Mouse (Mus musculus) neural tube, embryonic 15.5 days (tissue): ENCODE measurements at regions not wholly inside any gene's neighbourhood (a gene's known extent, or its start where the extent isn't known, plus 50 kb on each side); places are given as distances from the start of the nearest gene placed in this dataset.

Source experiments
- ATAC-seq: fragments of 200-750 bp; cut with Nextera tagmentation; 2 replicates; pipeline ENCODE4 v1.8.0; 2017; ENCODE audit warnings: mild to moderate bottlenecking, moderate TSS enrichment, moderate library complexity; ENCODE audit not compliant: low FRiP score
- H3K27ac ChIP-seq: fragments of 300-500 bp; sonication (generic); replicated peaks from 2 replicates; pipeline ENCODE4 v1.5.1; 2015; ENCODE audit warnings: mild to moderate bottlenecking, inconsistent platforms
- H3K27me3 ChIP-seq: fragments of 300-500 bp; sonication (generic); replicated peaks from 2 replicates; pipeline ENCODE4 v1.6.1; 2015; ENCODE audit warnings: inconsistent platforms
- H3K36me3 ChIP-seq: fragments of 300-500 bp; sonication (generic); 2 replicates; pipeline ENCODE4 v1.6.1; 2015; ENCODE audit warnings: inconsistent platforms
- H3K4me1 ChIP-seq: fragments of 300-500 bp; sonication (generic); 2 replicates; pipeline ENCODE4 v1.6.1; 2015; ENCODE audit warnings: inconsistent platforms
- H3K4me2 ChIP-seq: fragments of 300-500 bp; sonication (generic); 2 replicates; pipeline ENCODE4 v1.6.1; 2015; ENCODE audit warnings: inconsistent platforms, mild to moderate bottlenecking, moderate library complexity
- H3K4me3 ChIP-seq: fragments of 300-500 bp; sonication (generic); replicated peaks from 2 replicates; pipeline ENCODE4 v1.5.1; 2015; ENCODE audit warnings: mild to moderate bottlenecking, inconsistent platforms
- H3K9ac ChIP-seq: fragments of 300-500 bp; sonication (generic); replicated peaks from 2 replicates; pipeline ENCODE4 v1.6.1; 2015; ENCODE audit warnings: mild to moderate bottlenecking, inconsistent platforms
- H3K9me3 ChIP-seq: fragments of 300-500 bp; sonication (generic); replicated peaks from 2 replicates; pipeline ENCODE4 v1.6.1; 2016; ENCODE audit warnings: inconsistent platforms
- WGBS: fragments of 180-500 bp; shearing (Covaris S2); methylation state at CpG from one replicate; pipeline ENCODE4 v1.1.7; 2015; ENCODE audit warnings: mixed read lengths; 5-methylcytosine and 5-hydroxymethylcytosine counted together

DNA sequence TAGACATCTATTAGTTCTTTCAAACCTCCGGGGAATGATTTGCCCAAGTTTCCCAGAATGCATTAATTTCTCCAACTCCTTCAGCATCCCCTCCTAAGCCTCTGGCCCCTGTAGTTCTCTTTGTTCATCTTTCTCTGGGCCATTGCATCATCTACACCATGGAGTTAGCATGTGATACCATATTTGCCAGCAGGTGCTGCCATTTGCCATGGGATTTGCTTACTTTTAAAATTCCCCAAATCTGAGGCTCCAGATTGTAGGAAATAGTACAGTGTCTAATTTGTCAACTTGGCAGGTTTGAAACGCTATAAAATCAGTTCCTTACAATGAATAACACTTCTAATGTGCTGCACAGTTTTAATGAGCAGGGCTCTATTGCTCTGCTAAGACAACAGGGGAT, 98.7 kb upstream of the Gm6657 start:
- no peaks in the 10 kb centered on the region for H3K36me3 ChIP-seq
- no peak overlapping the region for H3K4me3 ChIP-seq
- H3K4me1 ChIP-seq: 0 out of 2 replicates have a peak, but pooled peaks cover 12% of the 10 kb centered on the region
- WGBS: 56% methylated on average over 2 of the region's 2 CpGs
- H3K4me2 ChIP-seq: no peak overlapping the region
- H3K9me3 ChIP-seq: no peaks in the 10 kb centered on the region
- no peak overlapping the region for H3K27ac ChIP-seq
- ATAC-seq: no peak
- no peaks in the 10 kb centered on the region for H3K27me3 ChIP-seq
- no peak overlapping the region for H3K9ac ChIP-seq

DNA sequence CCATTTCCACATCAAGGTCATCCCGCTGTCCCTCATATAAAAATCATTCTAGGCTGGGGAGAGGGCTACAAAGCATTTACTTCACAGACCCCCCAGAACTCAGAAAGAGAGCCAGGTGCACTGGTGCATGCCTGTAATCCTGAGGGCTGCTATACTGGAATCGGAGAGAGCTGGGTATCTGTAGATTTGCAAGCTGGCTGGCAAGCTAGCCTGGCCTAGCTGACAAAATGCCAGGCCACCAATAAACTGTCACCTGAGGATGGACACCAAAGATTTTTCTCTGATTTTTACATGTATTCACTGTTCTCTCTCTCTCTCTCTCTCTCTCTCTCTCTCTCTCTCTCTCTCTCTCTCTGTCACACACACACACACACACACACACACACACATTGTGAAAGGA, 98.1 kb upstream of the Gm6657 start:
- no peak for ATAC-seq
- H3K27me3 ChIP-seq: no peaks in the 10 kb centered on the region
- WGBS: 84% methylated on average over 2 of the region's 2 CpGs
- no peak overlapping the region for H3K4me3 ChIP-seq
- H3K36me3 ChIP-seq: no peaks in the 10 kb centered on the region
- no peak overlapping the region for H3K27ac ChIP-seq
- H3K4me2 ChIP-seq: no peak overlapping the region
- no peaks in the 10 kb centered on the region for H3K9me3 ChIP-seq
- H3K9ac ChIP-seq: no peak overlapping the region
- H3K4me1 ChIP-seq: 0 out of 2 replicates have a peak, but pooled peaks cover 12% of the 10 kb centered on the region

DNA sequence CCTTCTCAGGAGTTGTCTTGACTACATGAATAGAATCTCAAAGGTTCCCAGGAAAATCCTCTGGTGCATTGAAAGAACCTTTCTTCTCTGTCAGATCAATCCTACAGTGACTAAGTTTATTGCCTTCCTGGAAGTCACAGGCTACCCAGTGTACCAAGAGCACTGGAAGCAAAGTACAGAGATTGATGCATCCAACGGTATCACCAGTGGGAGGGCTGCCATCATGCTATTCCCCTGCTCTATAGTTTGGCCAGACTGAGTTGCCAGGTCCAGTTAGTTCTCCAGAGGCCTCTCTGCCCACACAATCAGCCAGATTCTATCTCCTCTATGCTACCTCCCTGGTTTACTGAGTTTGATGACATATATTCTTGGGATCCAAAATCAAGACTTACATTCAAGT, 96.9 kb upstream of the Gm6657 start:
- H3K27ac ChIP-seq: 0 out of 2 replicates have a peak overlapping the region, but pooled peaks have one; percentile 4
- 28% methylated on average over 1 of the region's 1 CpGs for WGBS
- no peaks in the 10 kb centered on the region for H3K36me3 ChIP-seq
- H3K4me2 ChIP-seq: no peak overlapping the region
- 0 out of 2 replicates have a peak, but pooled peaks cover 12% of the 10 kb centered on the region for H3K4me1 ChIP-seq
- H3K27me3 ChIP-seq: no peaks in the 10 kb centered on the region
- no peaks in the 10 kb centered on the region for H3K9me3 ChIP-seq
- H3K9ac ChIP-seq: no peak overlapping the region
- no peak overlapping the region for H3K4me3 ChIP-seq
- peak; percentile 35; the same call in 1 of the 2 replicates for ATAC-seq

DNA sequence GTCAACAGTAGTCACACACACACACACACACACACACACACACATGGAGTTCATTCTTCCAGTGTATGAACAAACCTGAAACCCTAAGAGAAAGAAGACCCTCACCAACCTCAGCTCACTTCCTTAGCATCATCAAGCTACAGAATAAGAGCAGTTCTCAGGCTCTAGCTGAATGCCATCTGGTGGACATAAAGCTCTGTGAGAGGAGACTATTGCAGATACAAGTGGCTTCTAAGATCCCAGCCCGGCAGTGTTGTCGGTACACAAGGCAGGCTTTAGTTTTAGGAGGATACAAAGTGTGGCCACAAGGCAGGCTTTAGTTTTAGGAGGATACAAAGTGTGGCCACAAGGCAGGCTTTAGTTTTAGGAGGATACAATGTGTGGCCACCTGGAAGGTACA, 96.3 kb upstream of the Gm6657 start:
- Histone ChIP-seq H3K9me3 (no peaks in the 10 kb centered on the region), H3K4me2 (no peak overlapping the region), H3K4me3 (no peak overlapping the region), H3K9ac (no peak overlapping the region), H3K36me3 (no peaks in the 10 kb centered on the region), H3K4me1 (0 out of 2 replicates have a peak, but pooled peaks cover 12% of the 10 kb centered on the region), H3K27me3 (no peaks in the 10 kb centered on the region), H3K27ac (0 out of 2 replicates have a peak overlapping the region, but pooled peaks have one; percentile 4)
- 80% methylated on average over 2 of the region's 2 CpGs for WGBS
- ATAC-seq: no peak

DNA sequence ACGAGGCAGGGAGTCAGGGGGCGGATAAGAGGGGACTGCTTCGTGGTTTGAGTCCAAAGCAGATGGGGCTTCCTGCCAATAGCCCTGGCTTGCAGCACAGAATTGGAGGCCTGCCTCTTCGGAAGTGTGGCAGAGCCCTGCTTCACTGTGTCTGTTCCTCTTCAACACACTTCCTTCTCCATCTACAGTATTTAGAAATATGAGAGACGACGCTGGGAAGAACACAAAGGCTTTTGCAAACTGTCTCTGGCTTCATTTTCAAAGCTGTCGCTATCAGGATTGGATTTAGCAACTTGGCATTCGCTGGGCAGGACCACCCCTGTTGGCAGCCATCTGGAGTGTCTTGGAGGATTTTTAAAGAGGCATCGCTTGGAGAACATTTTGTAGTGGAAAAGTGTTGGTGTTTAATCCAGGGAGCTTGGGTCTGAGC, 95.3 kb upstream of the Gm6657 start:
- ATAC-seq: peak; percentile 61; the same call in 1 of the 2 replicates
- H3K4me1 ChIP-seq: 0 out of 2 replicates have a peak, but pooled peaks cover 12% of the 10 kb centered on the region
- no peak overlapping the region for H3K4me3 ChIP-seq
- H3K27me3 ChIP-seq: no peaks in the 10 kb centered on the region
- no peak overlapping the region for H3K4me2 ChIP-seq
- 67% methylated on average over 9 of the region's 9 CpGs for WGBS
- no peaks in the 10 kb centered on the region for H3K36me3 ChIP-seq
- H3K27ac ChIP-seq: peak overlapping the region; percentile 60
- H3K9me3 ChIP-seq: no peaks in the 10 kb centered on the region
- H3K9ac ChIP-seq: no peak overlapping the region

DNA sequence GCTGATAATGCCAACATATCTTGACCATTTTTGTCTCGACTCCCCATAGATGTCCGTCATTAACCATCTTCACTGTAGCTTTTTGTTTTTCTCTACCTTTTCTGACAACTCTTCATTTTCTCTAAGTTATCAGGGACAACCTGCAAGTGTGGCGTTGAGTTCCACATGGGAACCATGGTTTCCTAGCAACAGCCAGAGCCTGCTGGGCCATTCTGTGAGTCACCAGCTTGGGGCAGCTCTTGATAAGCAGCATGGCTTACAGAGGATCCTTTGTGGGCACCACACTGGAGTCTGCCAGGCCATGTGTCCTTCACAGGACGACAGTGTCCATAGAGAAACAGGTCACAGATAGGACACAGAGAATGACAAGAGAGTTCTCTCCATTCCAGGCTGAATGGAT, 94.3 kb upstream of the Gm6657 start:
- Histone ChIP-seq H3K27me3 (no peaks in the 10 kb centered on the region), H3K36me3 (no peaks in the 10 kb centered on the region), H3K4me3 (no peak overlapping the region), H3K9me3 (no peaks in the 10 kb centered on the region), H3K4me1 (0 out of 2 replicates have a peak, but pooled peaks cover 12% of the 10 kb centered on the region), H3K27ac (peak overlapping the region; percentile 60; the same call in 1 of the 2 replicates), H3K4me2 (no peak overlapping the region), H3K9ac (no peak overlapping the region)
- ATAC-seq: no peak
- WGBS: 61% methylated on average over 4 of the region's 4 CpGs

DNA sequence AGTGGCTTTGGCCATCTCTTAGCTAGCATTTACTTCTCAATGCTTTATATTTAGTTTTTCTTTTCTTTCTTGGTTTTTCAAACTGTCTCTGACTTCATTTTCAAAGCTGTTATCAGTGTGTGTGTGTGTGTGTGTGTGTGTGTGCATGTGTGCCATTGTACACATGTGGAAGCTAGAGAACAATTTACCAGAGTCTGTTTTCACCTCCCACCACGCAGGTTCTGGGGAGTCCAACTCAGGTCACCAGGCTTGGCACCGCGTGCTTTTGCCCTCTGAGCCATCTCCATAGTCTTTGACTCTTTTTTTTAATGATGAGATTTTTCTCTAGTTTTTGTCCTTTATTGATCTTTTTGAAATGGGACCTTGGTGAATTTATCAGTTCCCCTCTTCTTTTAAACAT, 93.3 kb upstream of the Gm6657 start:
- no peak for ATAC-seq
- no peak overlapping the region for H3K4me2 ChIP-seq
- H3K4me1 ChIP-seq: 0 out of 2 replicates have a peak, but pooled peaks cover 7% of the 10 kb centered on the region
- no peak overlapping the region for H3K9ac ChIP-seq
- no peaks in the 10 kb centered on the region for H3K27me3 ChIP-seq
- H3K27ac ChIP-seq: no peak overlapping the region
- no peaks in the 10 kb centered on the region for H3K9me3 ChIP-seq
- 91% methylated on average over 3 of the region's 3 CpGs for WGBS
- H3K4me3 ChIP-seq: no peak overlapping the region
- no peaks in the 10 kb centered on the region for H3K36me3 ChIP-seq

DNA sequence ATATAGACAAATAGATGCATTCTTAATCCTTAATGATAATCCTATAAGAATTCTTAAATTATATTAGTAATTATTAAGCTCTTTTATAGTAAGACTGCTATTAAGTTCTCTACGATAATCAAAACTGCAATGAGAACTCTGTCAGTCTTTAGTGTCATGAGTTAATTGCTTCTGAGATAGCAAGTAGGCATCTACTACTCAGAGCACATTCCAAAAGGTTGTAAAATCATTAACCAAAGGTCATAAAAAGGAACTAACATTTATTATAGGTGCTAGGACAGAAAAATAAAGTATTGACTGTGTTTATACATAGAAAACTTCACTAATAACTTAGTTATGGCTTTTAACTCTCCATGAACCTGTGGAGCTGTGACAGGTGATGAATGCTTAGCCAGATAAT, 84.1 kb upstream of the Gm6657 start:
- Histone ChIP-seq H3K4me1 (no peaks in the 10 kb centered on the region), H3K9me3 (no peaks in the 10 kb centered on the region), H3K27ac (no peak overlapping the region), H3K4me3 (no peak overlapping the region), H3K27me3 (no peaks in the 10 kb centered on the region), H3K36me3 (no peaks in the 10 kb centered on the region), H3K9ac (no peak overlapping the region), H3K4me2 (no peak overlapping the region)
- 40% methylated on average over 1 of the region's 1 CpGs for WGBS
- no peak for ATAC-seq

DNA sequence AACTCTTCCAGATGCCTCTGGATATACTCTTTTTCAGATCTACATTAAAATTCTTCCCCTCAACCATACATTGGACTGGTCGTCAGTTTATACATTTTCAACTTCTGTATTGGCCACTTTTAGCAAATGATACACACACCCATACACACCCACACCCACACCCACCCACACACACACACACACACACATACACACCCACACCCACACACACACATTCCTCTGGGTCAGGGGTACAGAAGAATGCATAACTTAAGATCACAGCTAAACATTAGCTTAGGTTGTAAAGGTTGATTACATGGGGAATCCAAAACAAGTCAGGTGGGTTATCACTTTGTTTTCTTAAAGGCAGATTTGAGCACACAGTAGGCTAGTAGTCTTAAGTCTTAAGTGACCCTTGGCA, 75.9 kb upstream of the Gm6657 start:
- H3K36me3 ChIP-seq: no peaks in the 10 kb centered on the region
- H3K9ac ChIP-seq: no peak overlapping the region
- no peaks in the 10 kb centered on the region for H3K27me3 ChIP-seq
- 91% methylated on average over 1 of the region's 1 CpGs for WGBS
- H3K27ac ChIP-seq: no peak overlapping the region
- no peaks in the 10 kb centered on the region for H3K4me1 ChIP-seq
- H3K4me3 ChIP-seq: no peak overlapping the region
- no peak for ATAC-seq
- no peak overlapping the region for H3K4me2 ChIP-seq
- no peaks in the 10 kb centered on the region for H3K9me3 ChIP-seq

DNA sequence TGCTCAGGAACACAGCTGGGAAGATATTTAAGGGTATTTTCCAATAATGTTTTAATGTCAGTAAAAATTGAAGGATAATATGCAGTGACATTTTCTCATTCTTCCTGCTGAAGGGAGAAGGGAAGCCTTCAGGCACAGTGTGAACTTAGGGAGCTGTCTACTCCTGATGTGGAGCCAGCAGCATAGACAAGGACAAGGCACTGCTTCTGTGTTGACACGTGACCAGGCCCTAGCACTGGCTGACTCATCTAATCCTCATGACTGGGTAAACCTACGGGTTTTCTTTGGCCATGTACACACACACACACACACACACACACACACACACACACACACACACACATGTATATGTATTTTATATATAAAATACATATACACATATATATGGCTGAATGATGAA, 74.8 kb upstream of the Gm6657 start:
- H3K9me3 ChIP-seq: no peaks in the 10 kb centered on the region
- H3K27ac ChIP-seq: no peak overlapping the region
- 86% methylated on average over 2 of the region's 2 CpGs for WGBS
- no peak overlapping the region for H3K4me3 ChIP-seq
- no peak for ATAC-seq
- H3K9ac ChIP-seq: no peak overlapping the region
- no peaks in the 10 kb centered on the region for H3K4me1 ChIP-seq
- no peaks in the 10 kb centered on the region for H3K36me3 ChIP-seq
- H3K27me3 ChIP-seq: no peaks in the 10 kb centered on the region
- H3K4me2 ChIP-seq: no peak overlapping the region

DNA sequence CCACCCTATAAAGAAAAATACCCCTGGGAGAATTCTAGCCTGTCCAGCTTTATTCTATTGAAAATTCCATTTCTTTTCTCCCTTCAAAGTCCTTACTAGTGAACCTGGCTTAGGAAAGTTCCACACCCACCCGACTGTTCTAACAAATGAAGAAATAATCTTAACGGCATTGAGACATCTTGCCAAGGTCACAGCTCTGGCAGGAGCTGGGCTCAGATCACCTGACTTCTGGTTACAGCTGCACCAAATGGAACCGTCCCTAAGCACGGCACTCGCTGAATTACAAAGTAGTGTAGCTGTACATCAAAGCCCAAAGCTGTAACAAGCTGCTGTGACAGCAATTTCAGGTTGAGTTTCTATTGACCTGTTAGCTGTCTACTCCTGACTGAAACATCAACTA, 74.2 kb upstream of the Gm6657 start:
- Histone ChIP-seq H3K27ac (no peak overlapping the region), H3K4me1 (no peaks in the 10 kb centered on the region), H3K4me2 (no peak overlapping the region), H3K9ac (no peak overlapping the region), H3K4me3 (no peak overlapping the region), H3K9me3 (no peaks in the 10 kb centered on the region), H3K27me3 (no peaks in the 10 kb centered on the region), H3K36me3 (no peaks in the 10 kb centered on the region)
- WGBS: 71% methylated on average over 5 of the region's 5 CpGs
- ATAC-seq: no peak

DNA sequence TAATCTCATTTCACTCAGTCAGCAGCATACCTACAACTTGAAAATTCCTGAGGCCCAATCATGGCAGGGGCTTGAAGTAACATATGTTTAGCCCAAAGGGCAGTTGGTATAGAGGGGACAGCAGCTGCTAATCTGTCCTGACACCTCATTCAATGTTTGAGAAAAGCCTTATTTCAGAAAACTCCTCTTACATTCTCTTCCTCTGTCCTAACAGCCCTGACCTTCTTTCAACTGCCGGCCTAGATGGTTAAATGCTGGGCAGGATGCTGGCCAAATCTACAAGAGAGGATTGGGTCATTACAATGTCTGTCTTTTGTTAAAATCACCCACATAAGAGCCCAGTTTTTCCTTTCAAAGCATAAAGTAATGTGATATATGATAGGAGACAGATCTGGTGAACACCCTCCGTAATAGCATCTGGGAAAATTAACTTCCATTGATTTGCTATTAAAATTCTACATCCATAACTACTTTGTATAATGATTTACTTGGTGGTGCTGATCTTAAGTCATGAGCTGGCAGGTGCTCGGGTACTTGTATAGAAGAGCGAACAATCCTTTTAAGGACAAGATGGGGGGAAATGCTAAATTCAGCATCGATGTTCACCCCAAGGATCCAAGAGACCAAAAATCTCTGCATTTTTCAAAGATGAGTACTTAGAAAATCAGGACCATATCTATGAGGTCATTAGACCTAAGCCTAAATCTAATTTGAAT, 64.8 kb upstream of the Gm6657 start:
- H3K4me1 ChIP-seq: peaks cover 8% of the 10 kb centered on the region; the same call in 1 of the 2 replicates
- 78% methylated on average over 5 of the region's 5 CpGs for WGBS
- no peak for ATAC-seq

More for the DNA sequence above, 64.8 kb upstream of the Gm6657 start:
- Histone ChIP-seq H3K4me3 (no peak overlapping the region), H3K9ac (no peak overlapping the region), H3K36me3 (no peaks in the 10 kb centered on the region), H3K27me3 (no peaks in the 10 kb centered on the region), H3K9me3 (no peaks in the 10 kb centered on the region), H3K27ac (no peak overlapping the region), H3K4me2 (no peak overlapping the region)
